In the genomic region with DNA sequence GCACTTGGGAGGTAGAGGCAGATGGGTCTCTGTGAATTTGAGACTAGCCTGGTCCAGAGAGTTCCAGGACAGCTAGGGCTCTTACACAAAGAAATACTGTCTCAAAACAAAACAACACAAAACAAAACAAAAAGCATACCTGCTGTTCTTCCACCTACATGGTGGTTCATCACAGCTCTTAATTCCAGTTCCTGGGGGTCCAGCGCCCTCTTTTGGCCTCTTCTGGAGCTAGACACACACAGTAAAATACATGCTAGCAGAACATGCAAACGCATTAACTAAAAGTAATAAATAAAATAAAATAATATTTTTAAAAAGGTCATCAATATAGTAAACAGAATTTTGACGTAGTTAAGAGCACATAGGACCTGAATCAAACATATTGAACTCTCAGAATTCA, we compare ENCODE assay signal across 11 mouse cellular contexts. TPM values are rescaled to one million over a fixed set of nuclear protein-coding genes. Genes with fewer than 3 reads are reported as not detected.
DNase-seq lines count a peak whose midpoint lies in the region; TF ChIP-seq lines count a peak whose summit lies in the region.
"Had no signal": no experiment of that assay in that cellular context is flagged by ENCODE, and none has a peak within 500 bp of the region (broad histone marks: within the 10 kb centered on the region; RNA-seq: fewer than 3 reads in every experiment).

No protein-coding gene starts in this region.

- H3K36me3 ChIP-seq in heart, adult 2 months (ENCODE audit: control insufficient read depth, insufficient read depth, low read length) = no peaks in the 10 kb centered on the region
- H3K36me3 ChIP-seq: liver, embryonic 15.5 days had no signal

- 38% methylated on average over 3 of the region's 3 CpGs for WGBS in heart, adult 2 months

- TF ChIP-seq EP300 in heart, adult 2 months (IDR thresholded peaks at IDR 0.05; ENCODE audit: insufficient read depth, low read depth, low read length) = no peak

- no peaks in the 10 kb centered on the region for H3K79me2 ChIP-seq in heart, adult 2 months (replicated peaks; ENCODE audit: control insufficient read depth, insufficient read depth, low read length)

- TF ChIP-seq CTCF in heart, adult 2 months (IDR thresholded peaks at IDR 0.05) = peak; percentile 75

- peak; percentile 22 to 50 for DNase-seq in heart, adult 2 months
- DNase-seq in heart, postnatal 25 days (ENCODE audit: low spot score) = no peak
- peak; percentile 20 for DNase-seq in ovary, postnatal 36 days (ENCODE audit: low spot score)
- DNase-seq in ovary, postnatal 10 days (ENCODE audit: low spot score) = no peak
- DNase-seq in adrenal gland, adult 18-20 months (ENCODE audit: low spot score in 2 of 2) = peak; percentile 16 to 39
- DNase-seq in kidney, postnatal 14 days = peak; percentile 44
- peak; percentile 51 to 59 for DNase-seq in thymus, postnatal 36 days
- no peak for DNase-seq in cerebellum, adult 9-10 months

- no peak overlapping the region for H3K27ac ChIP-seq in heart, adult 2 months
- H3K27ac ChIP-seq: liver, embryonic 15.5 days had no signal

- no peak for TF ChIP-seq POLR2A in heart, adult 2 months (IDR thresholded peaks at IDR 0.05; ENCODE audit: insufficient read depth, low read depth, low read length)

- no peaks in the 10 kb centered on the region; the same call in 1 of the 2 replicates for H3K4me1 ChIP-seq in heart, adult 2 months (ENCODE audit: control insufficient read depth, insufficient read depth, low read length)
- H3K4me1 ChIP-seq: liver, embryonic 15.5 days had no signal

- no peaks in the 10 kb centered on the region for H3K27me3 ChIP-seq in heart, adult 2 months (ENCODE audit: control insufficient read depth, insufficient read depth, low read length)
- H3K27me3 ChIP-seq: liver, embryonic 15.5 days had no signal

- H3K9ac ChIP-seq in heart, adult 2 months (ENCODE audit: low read depth, low read length) = no peak overlapping the region
- H3K9ac ChIP-seq: liver, embryonic 15.5 days had no signal

- intact Hi-C loops in heart, adult 2 months (cut with DNase I) = loop anchor here (1.0 kb wide), 1 partner anchor 65 kb away; no protein-coding TSS in a partner anchor
- intact Hi-C loops in heart, postnatal 25 days (cut with DNase I) = loop anchor here (1.0 kb wide), 1 partner anchor 66 kb away; no protein-coding TSS in a partner anchor

- H3K4me3 ChIP-seq in heart, adult 2 months = no peak overlapping the region
- H3K4me3 ChIP-seq: liver, embryonic 15.5 days had no signal

RNA-seq across cellular contexts. Expression of gene Ceacam15, which starts 19.5 kb away (rescaled TPM):
- not detected for total RNA-seq in heart, adult 2 months (2021)
- 0.14 TPM in 1 of 2 replicates, not detected in the other for polyA plus RNA-seq in heart, adult 2 months (2012; rRNA removed)
- total RNA-seq in heart, postnatal 25 days (2021) = not detected
- total RNA-seq in adrenal gland, adult 18-20 months (2021) = not detected
- total RNA-seq: gastrocnemius, adult 8-10 months had no signal
- polyA plus RNA-seq: liver, embryonic 15.5 days; small intestine, adult 2 months had no signal

RNA-seq across cellular contexts. Expression of gene Ceacam9, which starts 26.7 kb away (rescaled TPM):
- total RNA-seq in heart, adult 2 months (2021) = not detected
- not detected in 2 replicates for polyA plus RNA-seq in heart, adult 2 months (2012; rRNA removed)
- total RNA-seq in heart, postnatal 25 days (2021) = not detected
- not detected for total RNA-seq in adrenal gland, adult 18-20 months (2021)
- total RNA-seq: gastrocnemius, adult 8-10 months had no signal
- polyA plus RNA-seq: liver, embryonic 15.5 days; small intestine, adult 2 months had no signal

RNA-seq across cellular contexts. Expression of gene Ap2s1, which starts 43.2 kb away (rescaled TPM):
- total RNA-seq in heart, adult 2 months (2021) = 10 to 100 TPM; 69.7 to 75.3 TPM
- 122 and 123 TPM in 2 replicates for polyA plus RNA-seq in heart, adult 2 months (2012; rRNA removed)
- 10 to 100 TPM; 80.9 to 87.9 TPM for total RNA-seq in heart, postnatal 25 days (2021)
- total RNA-seq in adrenal gland, adult 18-20 months (2021) = 100 to 1,000 TPM; 120 to 146 TPM

Comparison
In these comparisons a context has a peak if more than half of its experiments do, and no peak if none do; other contexts are left out.
1. DNase-seq: peak in heart, adult 2 months (2 of 2), ovary, postnatal 36 days (single experiment), adrenal gland, adult 18-20 months (2 of 2), kidney, postnatal 14 days (single experiment) and thymus, postnatal 36 days (2 of 2); none in heart, postnatal 25 days (single experiment), ovary, postnatal 10 days (single experiment) and cerebellum, adult 9-10 months (single experiment).